Mouse (Mus musculus) olfactory bulb, adult 2 months (tissue): Measurements from ENCODE around the gene Celf5.

Experiments
- CTCF ChIP-seq: fragments of 200-500 bp; IDR thresholded peaks from 2 replicates; pipeline ENCODE4 v1.5.1; 2012; ENCODE audit warnings: low read depth, mild to moderate bottlenecking, low read length, moderate library complexity; ENCODE audit not compliant: insufficient read depth
- POLR2A ChIP-seq: fragments of 200-500 bp; IDR thresholded peaks from 2 replicates; pipeline ENCODE4 v1.6.1; 2012; ENCODE audit warnings: mild to moderate bottlenecking, low read depth, low read length, moderate library complexity; ENCODE audit not compliant: insufficient read depth

GRCm38 (mm10) chr10:81465265-81465645 is 17.3 kb downstream of the Celf5 start:
- TF ChIP-seq POLR2A: no peak
- TF ChIP-seq CTCF: no peak
